Mouse (Mus musculus) bone marrow macrophage, adult 2 months (primary cell): ENCODE measurements around the gene Chid1.

Experiments
- CTCF ChIP-seq: IDR thresholded peaks from 2 replicates; pipeline ENCODE4 v1.5.1; 2012; ENCODE audit warnings: low read depth, mild to moderate bottlenecking, low read length, moderate library complexity
- POLR2A ChIP-seq: IDR thresholded peaks from 2 replicates; pipeline ENCODE4 v1.6.1; 2012; ENCODE audit warnings: mild to moderate bottlenecking, low read depth, low read length, borderline replicate concordance

DNA sequence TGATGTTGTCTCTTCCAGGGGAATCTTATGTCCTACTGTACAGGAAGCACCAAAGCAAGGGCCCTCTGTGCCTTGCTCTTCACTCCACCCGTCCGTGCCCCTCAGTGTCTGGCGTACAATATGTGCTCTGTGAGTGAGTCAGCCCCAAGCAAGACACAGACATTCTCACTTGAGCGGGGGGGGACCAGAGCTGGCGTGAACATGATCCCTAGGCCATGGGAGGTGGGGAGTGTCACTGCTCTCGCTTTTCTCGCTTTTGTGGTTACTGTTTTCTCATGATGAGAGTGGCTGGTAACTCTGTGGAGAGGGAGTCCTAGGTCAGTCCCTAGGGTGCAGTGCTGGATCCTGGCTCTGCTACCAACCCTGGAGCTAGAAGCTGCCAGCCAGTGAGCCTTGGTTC, 24.9 kb upstream of the Chid1 start:
- TF ChIP-seq CTCF (no peak), POLR2A (no peak)
